Mouse (Mus musculus) T-helper 2 cell (primary cell): Measurements from ENCODE around the gene Gm4985.
"Not testable (repeated sequence)": the region's sequence is repeated elsewhere in the genome, so short reads cannot be mapped to it uniquely, and the experiment has no call there.

Experiments
- in situ Hi-C: fragments of 300-600 bp; cut with MboI, MseI; formaldehyde crosslinking; loops from one replicate; pipeline ENCODE4 v1.15.1; 2025; ENCODE audit warnings: high pct_unique_total_duplicates

Gene Gm4985

GRCm38 (mm10) chrX:23958834-23959233, at the start of gene Gm4985:
Gene Gm4985, minus strand, starts transcription at chrX:23958934.
- in situ Hi-C loops, result not testable (repeated sequence)

GRCm38 (mm10) chrX:23954161-23954560, 4.6 kb downstream of the Gm4985 start:
- in situ Hi-C loops, result no loop called here
